Mouse (Mus musculus): ENCODE data around the gene Tgoln1. TPM values are rescaled to one million over a fixed set of nuclear protein-coding genes. Genes with fewer than 3 reads are reported as not detected.

Gene Tgoln1
- polyA plus RNA-seq, 1 experiment from 2014 or later, result 46.3 TPM

- no peak overlapping the region for H3K27ac ChIP-seq (ENCODE audit: low read length)
- H3K4me2 ChIP-seq (replicated peaks; ENCODE audit: low read depth, low read length), result no peak overlapping the region
- WGBS, result 73% methylated on average over 7 of the region's 7 CpGs
Measured at GRCm38 (mm10) chr6:72653419-72653818, 36.6 kb upstream of the Tgoln1 start.

GRCm38 (mm10) chr6:72650338-72650851 lies 33.6 kb upstream of the Tgoln1 start:
- H3K36me3 ChIP-seq (ENCODE audit: insufficient read depth, low read length), result 0 out of 2 replicates have a peak, but pooled peaks cover 4% of the 10 kb centered on the region
- no peak overlapping the region for H3K4me3 ChIP-seq (ENCODE audit: low read length)
- no peak overlapping the region for H3K4me2 ChIP-seq (replicated peaks; ENCODE audit: low read depth, low read length)
- 41% methylated on average over 10 of the region's 10 CpGs for WGBS
- H3K9ac ChIP-seq (replicated peaks; ENCODE audit: low read length), result no peak overlapping the region
- no peak for ATAC-seq (ENCODE audit: low FRiP score, low TSS enrichment)
- H3K27me3 ChIP-seq (ENCODE audit: insufficient read depth, low read length), result no peaks in the 10 kb centered on the region
- H3K27ac ChIP-seq (ENCODE audit: low read length), result 0 out of 2 replicates have a peak overlapping the region, but pooled peaks have one; percentile 8
- no peaks in the 10 kb centered on the region for H3K9me3 ChIP-seq (ENCODE audit: low read length)
- peaks cover 32% of the 10 kb centered on the region for H3K4me1 ChIP-seq (ENCODE audit: insufficient read depth, low read length)

More at GRCm38 (mm10) chr6:72653419-72653818, 36.6 kb upstream of the Tgoln1 start:
- Histone ChIP-seq H3K36me3 (ENCODE audit: insufficient read depth, low read length) (0 out of 2 replicates have a peak, but pooled peaks cover 4% of the 10 kb centered on the region), H3K4me3 (ENCODE audit: low read length) (no peak overlapping the region), H3K4me1 (ENCODE audit: insufficient read depth, low read length) (peaks cover 48% of the 10 kb centered on the region), H3K9ac (replicated peaks; ENCODE audit: low read length) (no peak overlapping the region), H3K9me3 (ENCODE audit: low read length) (no peaks in the 10 kb centered on the region), H3K27me3 (ENCODE audit: insufficient read depth, low read length) (no peaks in the 10 kb centered on the region)
- no peak for ATAC-seq (ENCODE audit: low FRiP score, low TSS enrichment)

DNA sequence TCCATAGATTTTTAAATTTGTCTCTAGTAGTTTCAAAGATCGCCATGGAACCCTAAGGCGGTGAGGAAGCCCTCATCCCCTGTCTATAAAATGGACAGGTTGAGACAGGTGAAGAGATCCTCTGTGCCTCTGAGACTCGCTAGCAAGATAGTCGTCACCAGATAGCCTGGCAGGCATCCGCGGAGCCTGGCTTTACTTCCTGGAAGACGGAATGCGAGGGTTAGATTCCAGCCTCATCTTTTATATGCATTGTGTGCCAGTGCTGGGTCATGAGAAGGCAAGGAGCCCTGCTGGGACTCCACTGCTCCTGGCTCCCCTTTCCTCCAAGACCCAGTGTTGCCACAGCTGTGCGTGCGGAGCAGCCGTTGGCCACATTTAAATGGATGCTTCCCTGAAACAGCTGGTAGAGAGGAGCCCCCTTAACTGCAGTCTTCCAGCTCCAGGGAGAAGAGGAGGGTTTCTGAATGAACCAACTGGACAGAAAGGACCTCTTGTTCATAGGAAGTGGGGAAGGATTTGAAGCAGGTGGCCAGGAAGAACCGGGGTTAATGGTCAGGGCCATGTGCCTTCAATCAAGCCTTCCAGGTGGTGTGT lies 31.3 kb upstream of the Tgoln1 start:
- no peak overlapping the region for H3K4me3 ChIP-seq (ENCODE audit: low read length)
- no peak overlapping the region for H3K27ac ChIP-seq (ENCODE audit: low read length)
- H3K9ac ChIP-seq (replicated peaks; ENCODE audit: low read length), result no peak overlapping the region
- no peaks in the 10 kb centered on the region for H3K9me3 ChIP-seq (ENCODE audit: low read length)
- 60% methylated on average over 12 of the region's 12 CpGs for WGBS
- no peak for ATAC-seq (ENCODE audit: low FRiP score, low TSS enrichment)
- H3K4me2 ChIP-seq (replicated peaks; ENCODE audit: low read depth, low read length), result no peak overlapping the region
- H3K27me3 ChIP-seq (ENCODE audit: insufficient read depth, low read length), result no peaks in the 10 kb centered on the region
- 0 out of 2 replicates have a peak, but pooled peaks cover 4% of the 10 kb centered on the region for H3K36me3 ChIP-seq (ENCODE audit: insufficient read depth, low read length)
- H3K4me1 ChIP-seq (ENCODE audit: insufficient read depth, low read length), result peaks cover 16% of the 10 kb centered on the region

- no peak overlapping the region for H3K9ac ChIP-seq (replicated peaks; ENCODE audit: low read length)
- 0 out of 2 replicates have a peak, but pooled peaks cover 4% of the 10 kb centered on the region for H3K36me3 ChIP-seq (ENCODE audit: insufficient read depth, low read length)
- H3K27me3 ChIP-seq (ENCODE audit: insufficient read depth, low read length), result no peaks in the 10 kb centered on the region
- no peak overlapping the region for H3K4me2 ChIP-seq (replicated peaks; ENCODE audit: low read depth, low read length)
- no peaks in the 10 kb centered on the region for H3K9me3 ChIP-seq (ENCODE audit: low read length)
- H3K4me1 ChIP-seq (ENCODE audit: insufficient read depth, low read length), result peaks cover 19% of the 10 kb centered on the region
- no peak overlapping the region for H3K27ac ChIP-seq (ENCODE audit: low read length)
- ATAC-seq (ENCODE audit: low FRiP score, low TSS enrichment), result peak; percentile 67
- H3K4me3 ChIP-seq (ENCODE audit: low read length), result no peak overlapping the region
- WGBS, result 50% methylated on average over 10 of the region's 10 CpGs
Measured at GRCm38 (mm10) chr6:72647383-72647820, 30.6 kb upstream of the Tgoln1 start.

DNA sequence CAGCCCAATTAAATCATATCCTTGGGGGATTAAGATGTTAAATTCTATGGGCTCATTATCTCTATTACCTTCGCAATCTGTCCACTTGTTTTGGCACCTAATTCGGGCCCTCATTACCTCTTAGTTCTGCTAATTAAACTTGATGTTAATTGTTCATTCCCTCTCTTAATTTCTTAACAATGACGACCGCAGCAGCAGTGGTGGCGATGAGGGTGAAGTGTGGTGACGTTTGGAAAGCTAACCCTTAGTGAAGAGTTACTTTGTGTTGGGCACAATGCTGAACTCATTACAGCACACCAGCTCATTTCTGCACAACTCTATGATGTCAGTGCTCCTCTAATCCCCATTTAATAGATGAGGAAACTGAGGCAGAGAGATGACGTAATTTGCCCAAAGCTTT lies 28.6 kb upstream of the Tgoln1 start:
- H3K27me3 ChIP-seq (ENCODE audit: insufficient read depth, low read length), result no peaks in the 10 kb centered on the region
- 88% methylated on average over 7 of the region's 7 CpGs for WGBS
- H3K27ac ChIP-seq (ENCODE audit: low read length), result no peak overlapping the region
- peaks cover 5% of the 10 kb centered on the region; the same call in 1 of the 2 replicates for H3K36me3 ChIP-seq (ENCODE audit: insufficient read depth, low read length)
- no peak overlapping the region for H3K4me3 ChIP-seq (ENCODE audit: low read length)
- no peak overlapping the region for H3K4me2 ChIP-seq (replicated peaks; ENCODE audit: low read depth, low read length)
- no peaks in the 10 kb centered on the region for H3K9me3 ChIP-seq (ENCODE audit: low read length)
- no peak for ATAC-seq (ENCODE audit: low FRiP score, low TSS enrichment)
- H3K9ac ChIP-seq (replicated peaks; ENCODE audit: low read length), result no peak overlapping the region
- H3K4me1 ChIP-seq (ENCODE audit: insufficient read depth, low read length), result peaks cover 11% of the 10 kb centered on the region

DNA sequence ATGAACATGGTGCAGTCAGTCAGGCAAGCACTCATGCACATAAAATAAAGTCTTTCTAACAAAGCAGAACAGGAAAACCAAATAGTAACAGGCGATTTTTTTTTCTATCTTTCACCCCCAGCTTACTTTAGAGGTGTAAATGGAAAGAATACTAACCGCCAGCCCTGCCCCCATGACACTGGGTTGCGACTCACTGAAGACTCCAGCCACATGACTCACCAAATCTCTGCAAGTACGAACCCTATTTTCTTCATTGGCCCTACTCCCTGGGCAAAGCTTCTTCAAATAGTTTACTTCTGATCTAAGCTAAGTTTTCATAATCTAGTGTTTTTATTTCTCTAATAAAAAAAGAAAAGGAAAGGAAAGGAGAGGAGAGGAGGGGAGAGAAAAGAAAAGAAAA lies 27.8 kb upstream of the Tgoln1 start:
- H3K4me2 ChIP-seq (replicated peaks; ENCODE audit: low read depth, low read length), result no peak overlapping the region
- peaks cover 7% of the 10 kb centered on the region; the same call in 1 of the 2 replicates for H3K36me3 ChIP-seq (ENCODE audit: insufficient read depth, low read length)
- no peaks in the 10 kb centered on the region for H3K27me3 ChIP-seq (ENCODE audit: insufficient read depth, low read length)
- H3K4me3 ChIP-seq (ENCODE audit: low read length), result no peak overlapping the region
- H3K9me3 ChIP-seq (ENCODE audit: low read length), result no peaks in the 10 kb centered on the region
- H3K4me1 ChIP-seq (ENCODE audit: insufficient read depth, low read length), result 0 out of 2 replicates have a peak, but pooled peaks cover 5% of the 10 kb centered on the region
- H3K27ac ChIP-seq (ENCODE audit: low read length), result no peak overlapping the region
- ATAC-seq (ENCODE audit: low FRiP score, low TSS enrichment), result no peak
- WGBS, result 79% methylated on average over 4 of the region's 4 CpGs
- H3K9ac ChIP-seq (replicated peaks; ENCODE audit: low read length), result no peak overlapping the region

- H3K4me2 ChIP-seq (replicated peaks; ENCODE audit: low read depth, low read length), result no peak overlapping the region
- no peak overlapping the region for H3K9ac ChIP-seq (replicated peaks; ENCODE audit: low read length)
- no peaks in the 10 kb centered on the region for H3K9me3 ChIP-seq (ENCODE audit: low read length)
- peaks cover 2% of the 10 kb centered on the region; the same call in 1 of the 2 replicates for H3K36me3 ChIP-seq (ENCODE audit: insufficient read depth, low read length)
- WGBS, result 76% methylated on average over 18 of the region's 18 CpGs
- H3K27me3 ChIP-seq (ENCODE audit: insufficient read depth, low read length), result no peaks in the 10 kb centered on the region
- no peak overlapping the region for H3K27ac ChIP-seq (ENCODE audit: low read length)
- no peak overlapping the region for H3K4me3 ChIP-seq (ENCODE audit: low read length)
- peaks cover 7% of the 10 kb centered on the region for H3K4me1 ChIP-seq (ENCODE audit: insufficient read depth, low read length)
- no peak for ATAC-seq (ENCODE audit: low FRiP score, low TSS enrichment)
Measured at GRCm38 (mm10) chr6:72641218-72641954, 24.6 kb upstream of the Tgoln1 start.

GRCm38 (mm10) chr6:72636940-72637339 lies 20.1 kb upstream of the Tgoln1 start:
- no peak for ATAC-seq (ENCODE audit: low FRiP score, low TSS enrichment)
- peaks cover 4% of the 10 kb centered on the region for H3K36me3 ChIP-seq (ENCODE audit: insufficient read depth, low read length)
- peak overlapping the region; percentile 40; the same call in 1 of the 2 replicates for H3K27ac ChIP-seq (ENCODE audit: low read length)
- 79% methylated on average over 3 of the region's 3 CpGs for WGBS
- H3K27me3 ChIP-seq (ENCODE audit: insufficient read depth, low read length), result no peaks in the 10 kb centered on the region
- 0 out of 2 replicates have a peak overlapping the region, but pooled peaks have one; percentile 5 for H3K9ac ChIP-seq (replicated peaks; ENCODE audit: low read length)
- H3K4me3 ChIP-seq (ENCODE audit: low read length), result no peak overlapping the region
- H3K9me3 ChIP-seq (ENCODE audit: low read length), result no peaks in the 10 kb centered on the region
- peaks cover 8% of the 10 kb centered on the region for H3K4me1 ChIP-seq (ENCODE audit: insufficient read depth, low read length)
- no peak overlapping the region for H3K4me2 ChIP-seq (replicated peaks; ENCODE audit: low read depth, low read length)

GRCm38 (mm10) chr6:72635760-72636431 lies 19.1 kb upstream of the Tgoln1 start:
- Histone ChIP-seq H3K36me3 (ENCODE audit: insufficient read depth, low read length) (peaks cover 7% of the 10 kb centered on the region), H3K4me1 (ENCODE audit: insufficient read depth, low read length) (peaks cover 8% of the 10 kb centered on the region), H3K4me3 (ENCODE audit: low read length) (no peak overlapping the region), H3K27me3 (ENCODE audit: insufficient read depth, low read length) (no peaks in the 10 kb centered on the region), H3K9me3 (ENCODE audit: low read length) (no peaks in the 10 kb centered on the region), H3K27ac (ENCODE audit: low read length) (peak overlapping the region; percentile 40), H3K4me2 (replicated peaks; ENCODE audit: low read depth, low read length) (no peak overlapping the region), H3K9ac (replicated peaks; ENCODE audit: low read length) (peak overlapping the region; percentile 5; the same call in 1 of the 2 replicates)
- peak; percentile 91 for ATAC-seq (ENCODE audit: low FRiP score, low TSS enrichment)
- 31% methylated on average over 12 of the region's 12 CpGs for WGBS

All from kidney, embryonic 16.5 days (tissue).